Mouse (Mus musculus): ENCODE measurements around the gene Defa17.
"Not testable (repeated sequence)": the region's sequence is repeated elsewhere in the genome, so short reads cannot be mapped to it uniquely, and the experiment has no call there.

The Defa17 gene

GRCm38 (mm10) chr8:21655480-21655879, at the start of gene Defa17:
Defa17 (plus strand) TSS chr8:21655780.
- DNase-seq (ENCODE audit: low read depth): not testable (repeated sequence)

GRCm38 (mm10) chr8:21617883-21618282, 37.7 kb upstream of the Defa17 start, which contains the start of gene Defa26:
Defa26 (plus strand) TSS chr8:21618183.
- DNase-seq (ENCODE audit: low read depth): not testable (repeated sequence)

GRCm38 (mm10) chr8:21665497-21665896, 9.9 kb downstream of the Defa17 start, which contains the start of gene Defa34:
Defa34 (plus strand) TSS chr8:21665797.
- not testable (repeated sequence) for DNase-seq (ENCODE audit: low read depth)

- not testable (repeated sequence) for DNase-seq (ENCODE audit: low read depth)
Measured at GRCm38 (mm10) chr8:21703545-21703944, 48.0 kb downstream of the Defa17 start, which contains the start of gene AY761184. AY761184 (minus strand) TSS chr8:21703645.
